Mouse (Mus musculus): Measurements from ENCODE around the gene Klhl35.

- peak; percentile 39 for TF ChIP-seq CTCF (IDR thresholded peaks at IDR 0.05)
- TF ChIP-seq EP300 (IDR thresholded peaks at IDR 0.05): no peak
Observed at GRCm38 (mm10) chr7:99471578-99471977, 5.8 kb downstream of the Klhl35 start.

All from lung, postnatal 0 days (tissue).